Mouse (Mus musculus) small intestine, adult 2 months (tissue): ENCODE measurements around the gene Alpk3.

Source experiments
- CTCF ChIP-seq: fragments of 200-500 bp; IDR thresholded peaks from 2 replicates; pipeline ENCODE4 v1.5.1; 2012; ENCODE audit warnings: low read depth, mild to moderate bottlenecking, control low read depth, inconsistent platforms, low read length, moderate library complexity, mixed read lengths; ENCODE audit not compliant: insufficient replicate concordance, insufficient read length; ENCODE audit errors: extremely low read depth
- POLR2A ChIP-seq: fragments of 200-500 bp; IDR thresholded peaks from 2 replicates; pipeline ENCODE4 v1.6.1; 2012; ENCODE audit warnings: low read depth, mild to moderate bottlenecking, control low read depth, inconsistent platforms, low read length, moderate library complexity

DNA sequence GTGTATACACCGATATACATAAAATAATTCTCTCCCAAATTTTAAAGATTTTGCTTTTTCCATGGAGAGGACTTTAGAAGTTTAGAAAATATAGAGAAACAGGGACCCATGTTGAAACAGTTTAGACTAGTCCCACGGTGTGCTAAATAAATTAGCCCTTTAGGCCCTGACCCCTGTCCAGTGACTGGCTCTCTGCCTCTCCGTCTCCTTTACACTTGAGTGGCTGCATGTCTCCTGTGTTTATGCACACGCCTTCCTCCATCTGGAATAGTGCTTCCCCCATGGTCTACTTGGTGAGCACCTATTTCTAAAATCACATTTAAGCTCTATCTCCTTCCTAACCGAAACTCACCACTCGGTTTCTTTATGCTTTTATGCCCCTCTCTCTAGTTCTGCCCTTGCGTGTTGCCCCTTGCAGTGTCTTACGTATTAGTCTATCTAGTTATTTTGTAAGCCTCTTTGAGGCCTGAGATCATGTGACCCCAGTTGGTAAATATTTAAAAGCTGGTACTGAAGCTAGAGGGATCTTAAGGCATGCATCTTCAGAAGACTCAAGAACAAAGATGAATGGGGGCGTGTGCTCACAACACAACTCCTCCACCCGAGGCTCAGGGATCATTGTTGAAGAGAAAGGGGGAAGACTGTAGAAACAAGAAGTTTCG, 1.6 kb upstream of the Alpk3 start:
- TF ChIP-seq POLR2A (no peak), CTCF (no peak)
